28 mouse cellular contexts compared by ENCODE assay signal in the genomic region with DNA sequence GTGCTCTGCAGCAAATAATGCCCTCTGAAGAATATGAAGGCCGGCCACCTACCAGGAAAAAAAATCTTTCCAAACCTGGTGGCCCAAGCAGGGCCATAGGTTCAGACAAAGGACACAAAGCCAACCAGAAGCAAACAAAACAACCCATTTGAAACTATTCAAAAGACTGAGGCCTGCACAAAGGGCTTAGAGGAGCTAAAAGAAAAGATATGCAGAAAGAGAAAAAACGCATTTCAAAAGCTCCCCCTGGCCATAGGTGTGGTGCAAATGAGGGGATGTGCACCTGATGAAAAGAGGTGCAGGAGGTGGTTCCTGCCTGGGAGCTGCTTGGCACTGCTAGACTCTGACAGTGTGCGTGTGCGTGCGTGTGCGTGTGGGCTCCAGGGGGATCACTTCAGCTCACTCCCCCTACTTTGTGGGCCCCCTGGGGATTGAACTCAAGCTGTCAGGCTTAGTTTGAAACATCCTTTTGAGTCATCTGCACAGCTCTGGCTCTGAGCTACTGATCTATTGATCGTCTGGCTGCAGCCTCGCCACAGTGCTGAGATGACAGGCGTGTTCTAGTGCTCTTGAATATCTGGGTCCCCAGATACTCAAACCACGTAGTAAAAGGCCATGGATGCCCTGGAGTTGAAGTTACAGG. TPM values are rescaled to one million over a fixed set of nuclear protein-coding genes. Genes with fewer than 3 reads are reported as not detected.
DNase-seq lines count a peak whose midpoint lies in the region; ATAC-seq and TF ChIP-seq lines count a peak whose summit lies in the region.
"Had no signal": no experiment of that assay in that cellular context is flagged by ENCODE, and none has a peak within 500 bp of the region (broad histone marks: within the 10 kb centered on the region; RNA-seq: fewer than 3 reads in every experiment).

No protein-coding gene starts in this region.

- H3K4me2 ChIP-seq in hindbrain, embryonic 11.5 days (replicated peaks; ENCODE audit: low read depth, low read length): no peak overlapping the region
- H3K4me2 ChIP-seq in hindbrain, embryonic 12.5 days (replicated peaks): no peak overlapping the region
- no peak overlapping the region for H3K4me2 ChIP-seq in CH12.LX (ENCODE audit: insufficient read depth, low read depth, poor library complexity, severe bottlenecking)
- H3K4me2 ChIP-seq: lung, embryonic 14.5 days had no signal

- no peak for TF ChIP-seq POLR2A in CH12.LX (IDR thresholded peaks at IDR 0.05; ENCODE audit: low read depth, low read length)

- H3K4me1 ChIP-seq in hindbrain, embryonic 11.5 days (replicated peaks; ENCODE audit: control insufficient read depth, insufficient read depth, low read length): 0 out of 2 replicates have a peak, but pooled peaks cover 5% of the 10 kb centered on the region
- H3K4me1 ChIP-seq in hindbrain, embryonic 12.5 days: peaks cover 29% of the 10 kb centered on the region
- H3K4me1 ChIP-seq in CH12.LX (ENCODE audit: control insufficient read depth in 1 of 2, insufficient read depth in 2 of 2) (peaks cover 13 to 36% of the 10 kb centered on the region in 2 experiments), ES-E14 (ENCODE audit: control insufficient read depth in 2 of 2, insufficient read depth in 2 of 2, low read length in 2 of 2, poor library complexity in 1 of 2) (peaks cover 9 to 25% of the 10 kb centered on the region in 2 experiments)

- in situ Hi-C loops in CH12.LX (cut with MboI; ENCODE audit: low pct_ligation_motif_present, low pct_unique_long_range_greater_than_20kb, low sequenced_read_pairs) (no loop called here), ES-E14 (cut with MboI; ENCODE audit: low sequenced_read_pairs in 2 of 2, unreplicated experiment in 2 of 2) (no loop called here)

- H3K36me3 ChIP-seq in hindbrain, embryonic 11.5 days (ENCODE audit: control insufficient read depth, insufficient read depth, low read length): no peaks in the 10 kb centered on the region
- H3K36me3 ChIP-seq in hindbrain, embryonic 12.5 days: no peaks in the 10 kb centered on the region
- peaks cover 0 to 2% of the 10 kb centered on the region in 2 experiments for H3K36me3 ChIP-seq in CH12.LX (replicated peaks in 1 of 2; ENCODE audit: control insufficient read depth in 1 of 2, insufficient read depth in 1 of 2, low read length in 1 of 2)
- H3K36me3 ChIP-seq in ES-E14 (ENCODE audit: control insufficient read depth, insufficient read depth, low read length, poor library complexity, severe bottlenecking): peaks cover 22% of the 10 kb centered on the region
- H3K36me3 ChIP-seq: forebrain, embryonic 10.5 days; G1E had no signal

- no peaks in the 10 kb centered on the region for H3K9me3 ChIP-seq in hindbrain, embryonic 11.5 days (ENCODE audit: control insufficient read depth, low read length)
- no peaks in the 10 kb centered on the region for H3K9me3 ChIP-seq in hindbrain, embryonic 12.5 days (replicated peaks)
- H3K9me3 ChIP-seq in CH12.LX (replicated peaks; ENCODE audit: low read length) (peaks cover 20% of the 10 kb centered on the region), ES-E14 (ENCODE audit: control insufficient read depth, insufficient read depth, low read depth, low read length) (no peaks in the 10 kb centered on the region)
- H3K9me3 ChIP-seq: forebrain, embryonic 10.5 days had no signal

- no peak overlapping the region for H3K9ac ChIP-seq in hindbrain, embryonic 11.5 days (ENCODE audit: low read depth, low read length)
- H3K9ac ChIP-seq in hindbrain, embryonic 12.5 days: no peak overlapping the region
- no peak overlapping the region for H3K9ac ChIP-seq in CH12.LX (ENCODE audit: insufficient read depth, low read depth)
- peak overlapping the region; percentile 70 for H3K9ac ChIP-seq in ES-E14 (ENCODE audit: insufficient read depth, low read depth, low read length, poor library complexity, severe bottlenecking)
- H3K9ac ChIP-seq: forebrain, postnatal 0 days; liver, embryonic 14.5 days; lung, embryonic 14.5 days had no signal

- TF ChIP-seq EP300 in CH12.LX (IDR thresholded peaks at IDR 0.05; ENCODE audit: low read length): no peak

- ATAC-seq in hindbrain, embryonic 11.5 days (ENCODE audit: low FRiP score): no peak
- ATAC-seq in hindbrain, embryonic 12.5 days (ENCODE audit: low FRiP score): no peak
- ATAC-seq: forebrain, postnatal 0 days; Patski had no signal

- no peak for TF ChIP-seq RAD21 in CH12.LX (IDR thresholded peaks at IDR 0.05; ENCODE audit: low read depth, low read length)

- dilution Hi-C loops in CH12.LX (cut with MboI; ENCODE audit: extremely low pct_ligation_motif_present, extremely low pct_unique_long_range_greater_than_20kb, low sequenced_read_pairs): no loop called here

- peaks cover 25% of the 10 kb centered on the region for H3K27me3 ChIP-seq in hindbrain, embryonic 11.5 days (ENCODE audit: control insufficient read depth, insufficient read depth, low read length)
- peaks cover 29% of the 10 kb centered on the region for H3K27me3 ChIP-seq in hindbrain, embryonic 12.5 days
- H3K27me3 ChIP-seq in CH12.LX (replicated peaks): no peaks in the 10 kb centered on the region
- H3K27me3 ChIP-seq: Patski had no signal

- no peak overlapping the region for H3K27ac ChIP-seq in hindbrain, embryonic 11.5 days (ENCODE audit: low read depth, low read length)
- no peak overlapping the region for H3K27ac ChIP-seq in hindbrain, embryonic 12.5 days
- H3K27ac ChIP-seq in CH12.LX (ENCODE audit: insufficient read depth, low read depth) (no peak overlapping the region), ES-E14 (ENCODE audit: insufficient read depth, low read depth, low read length, poor library complexity, severe bottlenecking) (peak overlapping the region; percentile 99)
- H3K27ac ChIP-seq: forebrain, embryonic 10.5 days; left cerebral cortex, adult 2 months; liver, embryonic 14.5 days had no signal

- no peak for TF ChIP-seq CTCF in CH12.LX (conservative IDR thresholded peaks at IDR 0.05 in 1 of 2, IDR thresholded peaks at IDR 0.05 in 1 of 2; ENCODE audit: low read depth in 2 of 2, low read length in 2 of 2)

- H3K4me3 ChIP-seq in hindbrain, embryonic 11.5 days (ENCODE audit: low read depth, low read length): no peak overlapping the region
- no peak overlapping the region for H3K4me3 ChIP-seq in hindbrain, embryonic 12.5 days
- no peak overlapping the region for H3K4me3 ChIP-seq in CH12.LX (replicated peaks in 1 of 3; ENCODE audit: low read depth in 2 of 3, low read length in 2 of 3, poor library complexity in 1 of 3)
- no peak overlapping the region for H3K4me3 ChIP-seq in ES-E14 (ENCODE audit: insufficient read depth in 1 of 2, low read depth in 1 of 2, low read length in 2 of 2, poor library complexity in 1 of 2, severe bottlenecking in 1 of 2)
- H3K4me3 ChIP-seq: forebrain, embryonic 10.5 days; left cerebral cortex, adult 2 months; megakaryocyte, embryonic 14.5 days had no signal

- peak; percentile 9 for DNase-seq in hindbrain, embryonic 11.5 days (ENCODE audit: low spot score)
- DNase-seq in CH12.LX (ENCODE audit: extremely low read depth): peak; percentile 55
- DNase-seq in ES-E14 (ENCODE audit: low read depth, low spot score): peak; percentile 81
- peak; percentile 18 for DNase-seq in embryo, embryonic 11 days
- no peak for DNase-seq in frontal cortex, adult 2 months (ENCODE audit: extremely low spot score in 1 of 2, low spot score in 1 of 2)
- DNase-seq in kidney, adult 8-10 months: no peak
- no peak for DNase-seq in yolk sac, embryonic 10.5 days (ENCODE audit: low spot score)
- DNase-seq: adrenal gland, postnatal 14 days; cerebellum, adult 8-10 months; cerebellum, postnatal 36 days; forebrain, postnatal 0 days; gastrocnemius, postnatal 36 days; heart, postnatal 4 days; kidney, adult 11 months; kidney, postnatal 4 days; layer of hippocampus, adult 9-11 months; lung, embryonic 14.5 days; right cerebral cortex, postnatal 14 days; spleen, adult 18-20 months; thymus, adult 18-20 months; thymus, postnatal 36 days had no signal

- WGBS in hindbrain, embryonic 11.5 days: 19% methylated on average over 10 of the region's 10 CpGs
- WGBS in hindbrain, embryonic 12.5 days: 20% methylated on average over 10 of the region's 10 CpGs

- H3K79me2 ChIP-seq in CH12.LX (replicated peaks; ENCODE audit: control insufficient read depth, extremely low read depth, insufficient read depth, poor library complexity, severe bottlenecking): no peaks in the 10 kb centered on the region

TF ChIP-seq in CH12.LX, 34 proteins besides CTCF, POLR2A, EP300 and RAD21 (continues in another document):
- TF ChIP-seq SMC3 (IDR thresholded peaks at IDR 0.05; ENCODE audit: low read depth, low read length) (no peak), USF2 (conservative IDR thresholded peaks at IDR 0.05; ENCODE audit: low read depth, low read length) (no peak), ZMIZ1 (IDR thresholded peaks at IDR 0.05; ENCODE audit: low read depth, low read length) (no peak), BHLHE40 (IDR thresholded peaks at IDR 0.05; ENCODE audit: low read depth, low read length) (peak; percentile 22; the same call in 1 of the 2 replicates), USF1 (IDR thresholded peaks at IDR 0.05; ENCODE audit: low read depth, low read length) (no peak), MAX (IDR thresholded peaks at IDR 0.05; ENCODE audit: low read length) (no peak)

TF ChIP-seq in ES-E14, 5 proteins besides CTCF, POLR2A, EP300 and RAD21:
- no peak for TF ChIP-seq HCFC1 (IDR thresholded peaks at IDR 0.05; ENCODE audit: borderline replicate concordance, insufficient read depth, low read length)
- TF ChIP-seq ZC3H11A (IDR thresholded peaks at IDR 0.05; ENCODE audit: borderline replicate concordance, low read depth, low read length): no peak
- no peak for TF ChIP-seq MAFK (IDR thresholded peaks at IDR 0.05; ENCODE audit: insufficient read depth, low read depth, low read length)
- TF ChIP-seq CHD2 (IDR thresholded peaks at IDR 0.05; ENCODE audit: low read depth, low read length): no peak
- TF ChIP-seq ZNF384 (IDR thresholded peaks at IDR 0.05; ENCODE audit: low read depth, low read length): peak; percentile 76

RNA-seq across cellular contexts. Expression of a gene that starts 2.7 kb away (rescaled TPM):
- 4.4 and 4.8 TPM in 2 replicates for polyA plus RNA-seq in hindbrain, embryonic 11.5 days (2014; fragmentation: Nextera tagmentation; extraction: Ambion mirVana)
- polyA plus RNA-seq in hindbrain, embryonic 12.5 days (2016; fragmentation: Nextera tagmentation; extraction: Ambion mirVana): 9.4 and 10.3 TPM in 2 replicates
- total RNA-seq in CH12.LX (2012; rRNA removed): not detected in 2 replicates
- 0.12 and 0.16 TPM in 2 replicates for total RNA-seq in CH12.LX (2014; rRNA removed)
- 0.74 and 1.4 TPM in 2 replicates for polyA plus RNA-seq in CH12.LX (2012; ENCODE audit: insufficient read length, low read depth)
- 55.0 and 58.5 TPM in 2 replicates for total RNA-seq in ES-E14 (2012; rRNA removed)
- 10.3 and 18.3 TPM in 2 replicates for polyA plus RNA-seq in frontal cortex, adult 2 months (2012; rRNA removed)

RNA-seq across cellular contexts. Expression of a gene that starts 11.1 kb away (rescaled TPM):
- polyA plus RNA-seq in hindbrain, embryonic 11.5 days (2014; fragmentation: Nextera tagmentation; extraction: Ambion mirVana): 32.2 and 35.1 TPM in 2 replicates
- 19.1 and 21.2 TPM in 2 replicates for polyA plus RNA-seq in hindbrain, embryonic 12.5 days (2016; fragmentation: Nextera tagmentation; extraction: Ambion mirVana)
- total RNA-seq in CH12.LX (2012; rRNA removed) (16.4 and 18.3 TPM in 2 replicates), CH12.LX (2014; rRNA removed) (76.4 and 77.7 TPM in 2 replicates), ES-E14 (2012; rRNA removed) (13.0 and 21.2 TPM in 2 replicates)
- polyA plus RNA-seq in CH12.LX (2012; ENCODE audit: insufficient read length, low read depth): 125 and 176 TPM in 2 replicates
- polyA plus RNA-seq in frontal cortex, adult 2 months (2012; rRNA removed): 3.7 and 6.4 TPM in 2 replicates

Comparison
In these comparisons a context has a peak if more than half of its experiments do, and no peak if none do; other contexts are left out.
1. DNase-seq: peak in hindbrain, embryonic 11.5 days (single experiment), CH12.LX (single experiment), ES-E14 (single experiment) and embryo, embryonic 11 days (single experiment); none in frontal cortex, adult 2 months (0 of 2), kidney, adult 8-10 months (0 of 2) and yolk sac, embryonic 10.5 days (single experiment).